Mouse (Mus musculus): ENCODE measurements around the gene Birc7.

DNA sequence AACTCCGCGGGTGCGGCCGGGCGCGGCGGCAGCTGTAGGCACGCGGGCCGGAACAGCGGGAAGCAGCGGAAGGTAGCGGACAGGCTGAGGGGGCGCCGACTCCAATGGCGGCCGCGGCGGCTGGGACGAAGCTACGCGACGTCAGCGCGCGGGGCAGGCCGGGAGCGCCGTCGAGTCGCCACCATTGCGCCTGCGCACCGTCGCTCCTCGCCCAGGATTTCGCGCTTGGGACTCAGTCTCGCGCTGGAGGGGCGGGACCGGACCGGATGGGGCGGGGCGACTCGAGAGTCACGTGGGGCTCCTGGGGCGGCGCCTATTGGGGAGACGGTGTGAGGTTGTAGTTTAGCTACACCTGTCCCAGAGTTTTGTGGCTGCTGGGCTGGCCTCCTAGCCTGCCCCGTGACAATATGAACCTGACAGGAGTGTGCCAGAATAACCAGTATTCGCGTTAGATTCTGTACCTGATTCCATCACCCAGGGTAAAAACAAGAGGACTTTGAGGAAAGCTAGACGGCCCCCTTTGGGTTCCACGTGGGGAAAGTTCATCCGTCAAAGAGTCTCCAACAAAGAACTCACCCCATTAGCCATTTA, 7.9 kb upstream of the Birc7 start, which contains the start of gene Ythdf1:
- TF ChIP-seq CTCF (IDR thresholded peaks at IDR 0.05) (no peak), POLR2A (IDR thresholded peaks at IDR 0.05; ENCODE audit: insufficient read depth, low read depth, low read length) (peak; percentile 69; the same call in 1 of the 2 replicates), EP300 (IDR thresholded peaks at IDR 0.05; ENCODE audit: insufficient read depth, low read depth, low read length) (no peak)
